Mouse (Mus musculus) heart, adult 11 months (tissue): ENCODE results near the gene Lamtor1.
"Not testable (repeated sequence)": the region's sequence is repeated elsewhere in the genome, so short reads cannot be mapped to it uniquely, and the experiment has no call there.

Experiments used
- DNase-seq: peaks from one replicate; pipeline ENCODE4 v3.0.0; 2022

Lamtor1 gene

GRCm38 (mm10) chr7:101900331-101901097 lies 5.2 kb upstream of the Lamtor1 start:
- peak; percentile 97 for DNase-seq

DNA sequence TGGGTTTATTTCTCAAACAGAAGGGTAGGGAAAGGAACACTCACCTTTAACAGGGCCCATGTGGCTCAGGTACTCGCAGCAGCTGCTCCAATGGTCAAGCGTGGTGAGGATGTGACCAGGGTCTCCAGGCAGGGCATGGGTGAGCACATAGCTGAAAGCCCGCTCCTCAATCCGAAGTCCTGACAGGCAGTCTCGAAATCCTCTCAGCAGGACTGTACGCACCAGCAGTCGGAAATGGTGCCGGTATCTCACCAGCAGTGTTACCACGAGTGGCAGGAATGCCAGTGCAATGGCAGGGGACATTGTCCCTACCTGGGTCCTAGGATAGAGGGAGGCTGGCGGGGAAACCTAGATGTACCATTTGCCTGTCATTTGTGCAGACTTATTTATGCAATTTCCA lies 3.7 kb upstream of the Lamtor1 start:
- peak; percentile 90 for DNase-seq

- DNase-seq, result no peak
Measured at GRCm38 (mm10) chr7:101902846-101903245, 2.9 kb upstream of the Lamtor1 start.

- DNase-seq, result no peak
Measured at GRCm38 (mm10) chr7:101906287-101906681, 580 bp downstream of the Lamtor1 start, which contains the start of gene Tomt. Gene Tomt, minus strand, starts transcription at chr7:101906359.

- peak; percentile 91 for DNase-seq
Measured at GRCm38 (mm10) chr7:101906696-101907095, 992 bp downstream of the Lamtor1 start.

- peak; percentile 97 for DNase-seq
Measured at GRCm38 (mm10) chr7:101908367-101908766, 2.7 kb downstream of the Lamtor1 start.

- peak; percentile 96 for DNase-seq
Measured at GRCm38 (mm10) chr7:101910138-101910537, 4.4 kb downstream of the Lamtor1 start.

GRCm38 (mm10) chr7:101911982-101912381 lies 6.3 kb downstream of the Lamtor1 start:
- no peak for DNase-seq

- peak; percentile 92 for DNase-seq
Measured at GRCm38 (mm10) chr7:101918071-101918470, 12.4 kb downstream of the Lamtor1 start.

DNA sequence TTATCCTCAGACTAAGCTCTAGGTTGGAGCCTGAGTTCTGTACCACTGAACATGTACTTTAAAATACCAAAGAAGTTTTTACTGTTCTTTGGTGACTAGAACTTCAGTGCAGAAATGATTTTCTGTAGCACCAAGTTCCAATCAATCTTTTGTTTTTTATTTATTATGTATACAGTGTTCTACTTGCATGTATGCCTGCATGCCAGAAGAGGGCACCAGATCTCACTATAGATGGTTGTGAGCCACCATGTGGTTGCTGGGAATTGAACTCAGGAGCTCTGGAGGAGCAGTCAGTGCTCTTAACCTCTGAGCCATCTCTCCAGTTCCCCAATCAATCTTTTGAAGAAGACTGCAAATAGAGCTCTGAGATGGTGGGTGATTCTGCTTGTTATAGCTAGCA lies 20.2 kb downstream of the Lamtor1 start:
- not testable (repeated sequence) for DNase-seq

DNA sequence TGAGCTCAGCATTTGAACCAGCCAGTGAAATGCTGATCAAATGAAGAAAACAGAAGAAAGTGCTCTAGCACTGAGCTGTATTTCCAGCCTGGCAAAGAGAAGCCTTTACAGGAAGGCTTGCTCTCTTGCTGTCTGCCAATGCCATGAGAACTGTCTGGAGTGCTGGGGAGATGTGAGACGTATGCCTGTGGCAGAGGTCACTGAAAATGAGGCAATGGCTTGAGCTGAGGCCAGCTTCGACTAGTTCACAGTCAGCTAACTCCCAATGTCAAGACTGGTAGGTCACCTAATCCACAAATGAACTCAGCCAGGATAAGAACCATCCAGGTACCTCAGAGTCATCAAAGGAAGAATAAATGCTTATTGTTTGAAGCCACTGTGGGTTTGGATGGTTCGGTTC lies 22.4 kb downstream of the Lamtor1 start:
- DNase-seq, result peak; percentile 92

DNA sequence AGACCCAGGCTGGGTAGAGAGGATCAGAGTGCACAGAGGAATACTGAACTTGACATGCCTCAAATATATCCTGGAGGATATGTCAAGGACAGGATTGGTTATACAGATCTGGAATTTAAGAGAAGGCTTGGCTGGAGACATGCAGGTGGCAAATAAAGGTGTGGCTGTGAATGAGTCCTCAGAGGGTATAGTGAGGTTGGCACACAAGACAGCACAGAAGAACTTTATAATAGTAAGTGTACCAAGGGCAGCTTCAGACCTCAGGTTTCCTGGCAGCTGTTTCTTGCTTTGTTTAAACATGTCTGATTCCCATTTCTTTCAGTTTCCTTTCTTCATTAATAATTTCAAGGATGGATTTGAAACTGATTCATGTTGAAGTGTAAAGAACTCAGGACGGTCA lies 26.8 kb downstream of the Lamtor1 start:
- no peak for DNase-seq

- peak; percentile 90 for DNase-seq
Measured at GRCm38 (mm10) chr7:101933300-101933699, 27.6 kb downstream of the Lamtor1 start.

- DNase-seq, result peak; percentile 100
Measured at GRCm38 (mm10) chr7:101933751-101934240, 28.1 kb downstream of the Lamtor1 start, which contains the start of the genes Lrrc51 and Numa1. Gene Lrrc51, minus strand, starts transcription at chr7:101933895. Gene Numa1, plus strand, starts transcription at chr7:101934111.

GRCm38 (mm10) chr7:101935957-101936356 lies 30.3 kb downstream of the Lamtor1 start:
- no peak for DNase-seq

- no peak for DNase-seq
Measured at GRCm38 (mm10) chr7:101936996-101937395, 31.3 kb downstream of the Lamtor1 start.

DNA sequence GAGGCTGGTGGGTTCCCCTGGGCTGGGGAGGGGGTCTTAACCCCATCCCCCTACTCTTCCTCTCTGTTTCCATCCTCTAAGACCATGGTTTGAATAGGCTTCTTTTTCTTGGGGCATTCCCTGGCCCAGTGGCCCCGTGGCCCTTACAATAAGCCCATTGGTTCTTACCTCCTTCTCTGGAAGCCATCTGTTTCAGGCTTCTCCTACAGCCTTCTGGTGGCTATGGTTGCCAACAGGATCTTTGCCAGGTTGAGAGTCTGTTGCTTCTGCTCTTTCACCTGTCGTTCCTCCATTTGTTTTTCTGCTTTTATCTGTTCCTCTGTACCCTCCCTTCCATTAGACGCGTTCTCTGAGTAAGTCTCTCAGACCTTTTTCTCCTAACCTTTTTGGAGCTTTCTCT lies 31.9 kb downstream of the Lamtor1 start:
- no peak for DNase-seq

GRCm38 (mm10) chr7:101938348-101938747 lies 32.6 kb downstream of the Lamtor1 start:
- DNase-seq, result no peak

- DNase-seq, result no peak
Measured at GRCm38 (mm10) chr7:101939758-101940157, 34.1 kb downstream of the Lamtor1 start.

DNA sequence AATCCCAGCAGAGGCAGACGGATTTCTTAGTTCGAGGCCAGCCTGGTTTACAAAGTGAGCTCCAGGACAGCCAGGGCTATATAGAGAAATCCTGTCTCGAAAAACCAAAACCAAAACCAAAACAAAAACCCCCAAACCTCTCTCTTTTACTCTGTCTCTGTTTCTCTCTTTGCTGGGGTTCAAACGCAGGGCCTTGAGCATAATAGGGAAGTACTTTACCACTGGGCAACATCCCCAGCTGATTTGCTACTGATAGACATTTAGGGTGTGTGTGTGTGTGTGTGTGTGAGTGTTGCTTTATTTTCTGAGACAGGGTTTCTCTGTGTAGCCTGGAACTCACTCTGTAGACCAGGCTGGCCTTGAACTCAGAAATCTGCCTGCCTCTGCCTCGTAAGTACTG lies 43.3 kb downstream of the Lamtor1 start:
- peak; percentile 37 for DNase-seq

GRCm38 (mm10) chr7:101951648-101952047 lies 45.9 kb downstream of the Lamtor1 start:
- DNase-seq, result peak; percentile 81

GRCm38 (mm10) chr7:101952098-101952497 lies 46.4 kb downstream of the Lamtor1 start:
- DNase-seq, result peak; percentile 73

GRCm38 (mm10) chr7:101954163-101954562 lies 48.5 kb downstream of the Lamtor1 start:
- peak; percentile 52 for DNase-seq

DNA sequence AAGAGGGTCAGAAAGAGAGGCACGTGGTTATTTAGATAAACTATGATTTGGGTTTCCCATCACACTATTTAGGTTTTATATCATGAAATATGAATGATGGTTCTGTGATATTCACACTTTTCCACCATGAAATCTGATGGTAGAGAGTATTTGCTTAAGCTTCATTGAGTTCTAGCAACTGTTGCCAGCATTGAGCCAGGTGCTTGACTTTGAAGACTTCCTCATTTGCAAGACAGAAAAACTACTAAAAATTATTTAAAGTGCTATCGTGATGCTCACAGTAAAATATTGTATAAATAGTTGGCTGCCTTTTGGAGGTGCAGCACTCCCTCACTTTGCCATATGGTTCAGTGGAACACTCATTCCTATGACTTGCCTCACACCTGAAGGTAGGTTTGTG lies 49.6 kb downstream of the Lamtor1 start:
- DNase-seq, result peak; percentile 15

DNA sequence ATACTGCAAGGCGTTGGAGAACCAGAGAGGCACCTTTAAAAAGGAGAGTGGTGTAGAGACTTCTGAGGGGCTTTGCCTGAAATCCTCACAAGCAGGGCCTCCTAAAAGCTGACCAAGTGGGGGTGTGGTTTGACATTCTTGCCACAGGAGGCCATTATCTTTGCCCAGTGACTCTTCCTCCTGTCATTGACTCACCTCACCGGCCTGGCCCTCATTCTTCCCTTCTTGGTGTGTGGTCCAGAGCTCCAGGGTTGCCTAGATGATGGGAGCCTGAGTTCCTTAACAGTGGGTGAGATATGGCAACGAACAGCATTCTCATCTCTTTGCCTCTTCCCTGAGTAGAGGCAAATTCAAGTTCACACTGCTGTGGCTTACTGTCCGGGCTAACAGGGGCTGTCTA lies 50.2 kb downstream of the Lamtor1 start:
- DNase-seq, result peak; percentile 67
